Mouse (Mus musculus) adrenal gland, adult 2 months (tissue): ENCODE measurements around the gene Nipbl. TPM values are rescaled to one million over a fixed set of nuclear protein-coding genes. Genes with fewer than 3 reads are reported as not detected.

Experiments used
- DNase-seq: peaks from one replicate; pipeline ENCODE4 v3.0.0; 2021
- polyA plus RNA-seq: library from polyadenylated mRNA; depleted of rRNA; stranded (reverse); fragments of >200 nt; gene quantifications from 2 replicates; pipeline ENCODE4 v1.2.3, GENCODE M21; 2012; rRNA removed
- total RNA-seq, 2 experiments: library from RNA; stranded (reverse); gene quantifications; 2 replicates each; pipeline ENCODE4 v1.2.3; 2021

The Nipbl gene
- total and polyA plus RNA-seq, 3 experiments = 1.9 to 50.4 (median 35.8) TPM

- no peak for DNase-seq
These were observed 150.1 kb downstream of the Nipbl start for GRCm38 (mm10) chr15:8294150-8294549.

- DNase-seq = no peak
These were observed 153.0 kb downstream of the Nipbl start for GRCm38 (mm10) chr15:8291251-8291650.

- DNase-seq = no peak
These were observed 162.1 kb downstream of the Nipbl start for GRCm38 (mm10) chr15:8282155-8282554.

- DNase-seq = no peak
These were observed 162.6 kb downstream of the Nipbl start for GRCm38 (mm10) chr15:8281701-8282100.

- DNase-seq = peak; percentile 77
These were observed 164.2 kb downstream of the Nipbl start for GRCm38 (mm10) chr15:8279929-8280610.

GRCm38 (mm10) chr15:8279320-8279779 lies 164.9 kb downstream of the Nipbl start:
- peak; percentile 25 for DNase-seq

GRCm38 (mm10) chr15:8277916-8278315 lies 166.3 kb downstream of the Nipbl start:
- DNase-seq = peak; percentile 70

GRCm38 (mm10) chr15:8271952-8272351 lies 172.3 kb downstream of the Nipbl start:
- DNase-seq = no peak

- no peak for DNase-seq
These were observed 176.0 kb downstream of the Nipbl start for GRCm38 (mm10) chr15:8268231-8268630.

- no peak for DNase-seq
These were observed 177.1 kb downstream of the Nipbl start for GRCm38 (mm10) chr15:8267211-8267610.

- DNase-seq = no peak
These were observed 178.3 kb downstream of the Nipbl start for GRCm38 (mm10) chr15:8265946-8266345.

Other genes starting within 250 kb of the Nipbl start
- gene Gm2310, start 75.5 kb upstream of the Nipbl start, total RNA-seq = not detected
- not detected in 2 replicates for gene Gm2310, start 75.5 kb upstream of the Nipbl start, polyA plus RNA-seq